Mouse (Mus musculus): ENCODE data around the gene 5730409E04Rik.

Gene 5730409E04Rik

DNA sequence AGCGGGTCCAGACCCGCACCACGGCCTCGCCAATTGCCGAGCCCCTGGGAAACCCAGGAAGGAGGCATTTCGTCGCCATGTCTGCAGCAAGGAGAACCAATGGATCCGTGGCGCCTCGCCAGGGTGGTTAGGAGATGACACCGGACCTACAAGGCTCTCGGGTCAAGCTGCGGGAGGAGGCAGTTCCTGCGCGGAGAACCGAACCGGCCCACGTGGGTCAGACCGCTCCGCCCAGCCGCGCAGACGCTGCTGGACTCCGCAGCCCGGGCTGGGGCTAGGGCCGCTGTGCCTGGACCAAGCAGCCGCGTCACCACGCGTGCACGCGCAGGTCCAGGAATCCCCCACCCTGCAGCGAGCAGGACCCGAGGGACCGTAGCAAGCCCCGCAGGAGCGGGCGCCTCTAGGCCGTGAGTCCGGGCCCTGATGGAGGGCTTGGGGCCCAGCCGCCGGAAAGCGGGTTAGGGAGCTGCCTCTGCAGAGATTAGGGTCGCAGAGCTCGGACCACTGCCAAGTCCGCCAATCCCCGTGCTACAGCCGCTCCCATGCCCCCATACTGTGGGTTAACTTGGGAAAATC is at the start of gene 5730409E04Rik:
TSS of gene 5730409E04Rik (plus strand) at position 213 of the 576 bp plus-strand sequence.
- DNase-seq (ENCODE audit: low spot score in 2 of 2): peak; percentile 72 to 87

DNA sequence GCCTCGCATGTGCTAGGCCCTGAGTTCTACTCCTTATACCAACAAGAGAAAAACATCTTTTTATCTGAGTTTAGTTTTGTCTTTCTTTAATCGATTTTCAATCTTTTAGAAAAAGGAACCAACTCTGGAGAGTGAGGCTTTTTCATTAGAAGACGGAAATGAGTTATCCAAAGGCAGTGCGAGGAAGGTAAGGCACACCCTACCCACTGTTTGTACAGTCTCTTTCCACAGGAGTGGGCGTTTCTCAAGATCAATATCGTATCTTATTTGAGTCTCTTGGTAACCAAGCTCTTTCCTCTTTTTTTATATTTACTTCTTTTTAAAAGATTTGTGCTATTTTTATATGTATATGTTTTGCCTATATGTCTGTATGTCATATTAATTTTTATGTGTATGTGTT is 45.8 kb upstream of the 5730409E04Rik start:
- DNase-seq (ENCODE audit: low spot score in 2 of 2): no peak

DNA sequence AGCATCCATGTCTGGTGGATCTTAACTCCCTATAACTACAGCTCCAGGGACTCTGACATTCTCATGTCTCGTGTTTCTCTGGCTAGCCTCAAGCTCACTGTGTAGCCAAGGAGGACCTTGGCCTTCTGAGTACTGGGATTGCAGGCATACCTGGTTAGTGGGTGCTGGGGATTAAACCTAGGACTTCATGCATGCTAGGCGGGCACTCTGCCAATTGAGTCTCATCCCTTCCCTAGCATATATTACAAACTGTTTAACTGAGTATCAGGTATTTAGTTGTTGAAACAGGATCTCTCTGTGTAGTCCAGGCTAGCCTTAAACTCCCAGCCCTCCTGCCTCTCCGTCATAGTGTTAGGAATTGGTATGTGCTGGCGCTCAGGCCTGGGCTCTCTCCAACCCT is 42.4 kb upstream of the 5730409E04Rik start:
- DNase-seq (ENCODE audit: low spot score in 2 of 2): no peak

DNA sequence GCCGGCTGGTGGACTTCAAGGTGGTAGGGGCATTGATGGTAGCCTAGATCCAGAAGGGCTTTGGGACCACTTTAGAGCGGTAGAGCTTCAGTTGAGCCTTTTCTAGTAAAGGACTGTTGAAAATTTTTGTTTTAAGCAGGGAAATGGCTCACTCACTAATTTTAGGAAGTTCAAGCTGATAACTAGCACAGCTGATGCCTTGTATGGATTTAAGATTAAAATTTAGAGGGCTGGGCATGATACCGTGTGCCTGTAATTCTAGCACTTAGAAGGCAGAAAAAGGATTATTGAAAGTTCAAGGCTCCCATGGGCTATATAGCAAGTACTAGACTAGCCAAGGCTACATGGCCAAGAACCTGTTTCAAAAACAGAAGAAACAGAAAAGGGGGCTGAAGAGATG is 39.8 kb upstream of the 5730409E04Rik start:
- no peak for DNase-seq (ENCODE audit: low spot score in 2 of 2)

DNA sequence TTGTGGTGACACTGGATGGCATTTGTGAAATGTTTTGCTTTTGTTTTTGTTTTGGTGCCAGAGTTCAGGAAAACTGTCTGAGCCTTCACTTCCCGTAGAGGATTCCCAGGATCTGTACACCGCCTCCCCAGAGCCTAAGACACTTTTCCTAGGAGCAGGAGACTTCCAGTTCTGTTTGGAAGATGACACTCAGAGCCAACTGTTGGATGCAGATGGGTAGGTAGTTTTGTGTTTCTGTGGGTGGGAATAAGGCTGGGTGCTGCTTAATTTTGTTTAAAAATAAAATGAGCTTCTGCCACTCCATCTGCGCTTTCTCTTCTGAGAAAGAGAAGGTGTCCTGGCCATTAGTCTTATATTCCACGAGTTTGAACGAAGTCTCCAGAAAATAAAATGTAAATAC is 33.3 kb upstream of the 5730409E04Rik start:
- DNase-seq (ENCODE audit: low spot score in 2 of 2): peak in 1 of 2 experiments; percentile 60

DNA sequence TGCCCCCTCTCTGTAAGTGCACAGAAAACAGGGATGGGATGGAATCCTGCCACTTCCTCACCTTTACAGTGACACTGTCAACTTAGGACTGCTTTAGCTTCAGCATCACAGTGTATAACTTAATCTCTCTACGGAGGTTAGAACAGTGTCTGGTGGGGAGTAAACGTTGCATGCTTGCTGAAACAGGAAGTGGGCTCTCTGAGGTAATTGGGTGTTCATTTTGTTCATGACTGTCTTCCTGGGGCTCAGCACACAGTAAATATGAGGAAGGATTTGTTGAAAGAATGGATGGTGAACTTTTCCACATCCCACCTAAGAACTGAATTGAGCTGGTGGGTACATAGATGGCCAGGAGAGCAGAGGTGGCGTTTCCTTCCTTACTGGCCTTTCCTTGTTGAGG is 31.7 kb upstream of the 5730409E04Rik start:
- no peak for DNase-seq (ENCODE audit: low spot score in 2 of 2)

DNA sequence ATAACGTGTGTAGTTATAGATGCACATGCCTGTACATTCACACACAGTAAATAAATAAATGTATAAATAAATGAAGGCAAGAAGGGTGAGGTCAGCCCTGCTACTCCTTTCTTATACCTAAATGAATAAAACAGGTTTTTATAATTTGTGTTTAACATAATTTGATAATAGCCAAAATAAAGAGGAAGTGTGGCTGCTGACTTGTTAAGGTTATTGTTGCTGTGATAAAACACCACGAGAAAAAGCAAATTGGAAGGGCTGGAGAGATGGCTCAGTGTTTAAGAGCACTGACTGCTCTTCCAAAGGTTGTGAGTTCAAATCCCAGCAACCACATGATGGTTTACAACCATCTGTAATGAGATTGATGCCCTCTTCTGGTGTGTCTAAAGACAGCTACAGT is 30.5 kb upstream of the 5730409E04Rik start:
- no peak for DNase-seq (ENCODE audit: low spot score in 2 of 2)

DNA sequence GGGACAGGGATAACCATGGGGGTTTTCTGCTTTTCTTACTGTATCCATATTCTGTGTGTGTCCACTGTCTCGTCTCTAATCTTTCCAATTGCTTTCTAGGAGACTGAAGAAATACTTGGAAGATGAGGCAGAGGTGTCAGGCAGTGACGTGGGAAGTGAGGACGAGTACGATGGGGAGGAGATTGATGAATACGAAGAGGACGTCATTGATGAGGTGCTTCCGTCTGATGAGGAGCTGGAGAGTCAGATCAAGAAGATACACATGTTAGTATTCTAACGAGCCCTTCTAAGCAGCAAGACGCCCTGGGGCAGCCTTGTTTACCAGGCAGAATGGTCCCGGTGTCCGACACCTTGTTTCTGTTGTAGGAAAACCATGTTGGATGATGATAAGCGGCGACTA is 23.9 kb upstream of the 5730409E04Rik start:
- no peak for DNase-seq (ENCODE audit: low spot score in 2 of 2)

DNA sequence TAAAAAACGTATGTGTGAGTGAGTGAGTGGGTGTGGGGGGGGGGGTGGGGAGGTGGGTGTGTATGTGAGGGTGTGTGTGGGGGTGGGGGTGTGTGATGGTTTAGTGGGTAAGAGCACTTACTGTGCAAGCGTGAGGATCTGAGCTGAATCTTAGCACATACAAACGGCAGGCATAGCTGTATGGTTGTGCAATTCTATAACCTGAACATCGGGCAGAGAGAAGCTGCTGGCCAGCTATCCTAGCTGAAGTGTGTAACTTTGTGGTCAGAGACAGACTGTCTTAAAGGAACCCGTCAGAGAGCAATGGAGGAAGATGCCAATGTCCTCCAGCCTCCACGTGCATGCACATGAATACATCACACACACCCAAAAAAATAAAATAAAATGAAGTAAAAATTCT is 17.6 kb upstream of the 5730409E04Rik start:
- no peak for DNase-seq (ENCODE audit: low spot score in 2 of 2)

DNA sequence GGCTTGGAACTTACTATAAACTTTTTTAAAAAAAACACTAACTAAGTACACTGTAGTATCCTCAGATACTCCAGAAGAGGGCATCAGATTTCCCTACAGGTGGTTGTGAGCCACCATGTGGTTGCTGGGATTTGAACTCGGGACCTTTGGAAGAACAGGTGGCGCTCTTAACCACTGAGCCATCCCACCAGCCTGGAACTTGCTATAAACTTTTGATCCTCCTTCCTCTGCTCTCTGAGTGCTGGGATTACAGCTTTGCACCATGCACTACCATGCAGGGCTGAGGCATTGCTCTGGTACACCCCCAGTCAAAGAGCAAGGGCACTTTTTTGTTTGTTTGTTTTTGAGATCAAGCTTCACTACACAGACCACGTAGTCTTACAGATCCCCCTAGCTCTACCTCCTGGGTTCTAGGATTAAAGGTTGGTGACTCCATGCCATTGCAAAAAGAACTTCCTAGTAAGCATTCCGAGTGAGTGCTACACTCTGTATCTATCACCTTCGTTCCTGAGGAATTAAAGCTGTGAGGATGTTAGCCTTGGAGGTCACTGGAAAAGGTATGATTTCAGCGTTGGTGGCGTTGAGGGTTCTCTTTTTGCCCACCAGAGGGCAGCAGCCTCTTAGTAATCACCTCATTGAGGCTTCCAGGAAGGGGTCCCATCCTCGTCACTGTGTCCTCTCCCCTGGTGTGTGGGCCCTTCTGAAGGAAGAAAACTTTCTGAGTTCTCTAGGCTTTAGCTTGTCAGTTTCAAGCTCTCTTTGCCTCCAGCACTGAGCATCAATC is 9.5 kb upstream of the 5730409E04Rik start:
- DNase-seq (ENCODE audit: low spot score in 2 of 2): peak in 1 of 2 experiments; percentile 51

DNA sequence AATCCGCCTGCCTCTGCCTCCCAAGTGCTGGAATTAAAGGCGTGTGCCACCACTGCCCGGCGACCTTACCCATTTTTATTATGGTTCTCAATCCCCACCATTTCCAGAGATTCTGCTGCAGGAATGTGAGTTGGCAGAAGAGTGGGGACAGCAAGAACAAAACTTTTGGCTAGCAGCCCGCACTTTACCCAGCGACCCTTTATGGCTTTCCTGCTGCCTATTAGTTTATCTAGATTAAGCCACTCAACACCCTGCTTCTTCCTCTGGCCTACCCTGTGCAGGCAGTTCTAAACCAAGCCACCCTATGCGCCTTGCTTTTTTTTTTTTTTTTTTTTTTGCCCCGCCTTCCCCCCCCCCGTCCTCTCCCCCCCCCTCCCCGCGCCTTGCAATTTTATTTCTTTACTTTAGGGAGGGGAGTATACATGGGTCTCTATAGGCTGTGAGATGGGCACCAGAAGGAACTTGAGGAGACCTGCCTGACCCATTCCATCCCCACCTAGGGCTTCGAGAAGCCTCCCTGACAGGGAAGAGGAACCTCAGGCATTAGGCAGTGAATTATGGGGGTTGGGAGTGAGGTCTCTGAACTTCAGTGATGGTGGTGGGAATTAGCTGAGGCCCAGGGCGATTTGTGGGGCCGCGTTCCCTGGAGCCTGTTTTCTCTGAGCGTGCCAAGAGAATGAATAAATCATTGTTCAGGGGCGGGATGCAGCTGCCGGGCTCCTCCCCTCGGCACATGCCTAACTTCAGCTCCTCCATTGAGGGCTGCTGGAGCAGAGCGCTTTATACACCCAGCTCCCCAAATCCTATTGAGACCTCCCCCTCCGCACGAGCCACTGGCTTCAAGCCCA is 7.8 kb upstream of the 5730409E04Rik start:
- peak in 1 of 2 experiments; percentile 20 for DNase-seq (ENCODE audit: low spot score in 2 of 2)

DNA sequence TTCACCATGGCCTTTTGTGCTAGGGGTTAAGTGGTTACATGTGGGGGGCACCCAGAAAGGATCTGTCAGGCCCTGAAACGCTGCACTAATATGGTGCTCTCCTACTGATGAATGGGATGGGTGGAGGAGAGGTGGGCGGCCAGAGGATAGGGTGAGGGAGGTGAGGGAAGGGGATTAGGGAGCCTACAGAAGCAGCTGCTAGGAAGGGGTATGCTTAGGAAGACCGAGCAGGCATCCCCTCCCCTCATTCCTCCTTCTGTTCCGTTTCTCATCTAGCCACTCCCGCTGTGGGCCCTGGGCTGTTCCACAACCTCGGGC is 7.2 kb upstream of the 5730409E04Rik start:
- no peak for DNase-seq (ENCODE audit: low spot score in 2 of 2)

DNA sequence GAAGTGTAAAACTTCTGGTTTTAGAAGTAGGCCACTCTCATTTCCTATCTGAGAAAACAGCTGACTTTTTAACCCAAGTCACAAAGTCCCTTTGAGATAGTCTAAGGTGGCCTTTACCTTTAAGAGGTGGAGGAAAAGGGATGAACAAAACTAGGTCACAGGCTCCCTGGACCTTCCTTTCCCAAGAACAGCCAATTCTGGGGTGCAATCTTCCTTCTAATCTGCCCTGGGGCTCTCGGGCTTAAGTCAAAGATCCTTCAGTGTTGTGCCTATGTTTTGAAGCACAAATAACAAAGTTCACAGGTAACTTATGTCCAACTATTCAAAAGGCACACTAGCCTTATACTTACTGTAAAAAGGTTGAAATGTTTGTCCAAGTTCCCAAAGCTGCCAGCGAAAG is 5.5 kb upstream of the 5730409E04Rik start:
- no peak for DNase-seq (ENCODE audit: low spot score in 2 of 2)

DNA sequence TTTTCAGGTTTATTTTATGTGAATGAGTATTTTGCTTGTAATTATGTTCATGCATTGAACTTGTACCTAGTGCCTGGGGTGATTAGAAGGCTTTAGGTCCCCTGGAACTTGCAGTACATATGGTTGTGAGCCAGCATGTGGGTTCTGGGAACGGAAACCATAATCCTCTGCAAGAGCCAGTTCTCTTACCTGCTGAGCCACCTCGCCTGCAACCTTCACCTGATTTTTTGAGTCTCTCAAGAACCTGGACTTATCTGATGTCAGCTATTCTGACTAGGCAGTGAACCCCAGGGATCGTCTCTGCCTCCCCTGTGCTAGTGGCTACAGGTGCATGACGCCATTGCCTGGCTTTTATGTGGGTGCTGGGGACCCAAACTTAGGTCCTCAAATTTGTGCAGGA is 3.9 kb upstream of the 5730409E04Rik start:
- DNase-seq (ENCODE audit: low spot score in 2 of 2): no peak

DNA sequence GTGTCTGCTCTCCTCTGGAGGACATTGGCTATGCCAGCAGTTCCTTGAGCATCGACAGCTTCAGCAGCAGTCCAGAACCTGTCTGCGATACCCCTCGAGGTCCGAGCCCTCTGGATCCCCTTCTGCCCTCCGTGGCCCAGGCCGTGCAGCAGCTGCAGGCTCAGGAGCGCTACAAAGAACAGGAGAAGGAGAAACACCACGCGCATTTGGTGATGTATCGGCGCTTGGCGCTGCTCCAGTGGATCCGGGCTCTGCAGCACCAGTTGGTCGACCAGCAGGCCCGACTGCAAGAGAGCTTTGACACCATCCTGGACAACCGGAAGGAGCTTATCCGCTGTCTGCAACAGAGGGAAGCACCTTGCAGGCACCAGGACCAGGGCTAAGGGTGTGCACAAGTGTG is 2.4 kb downstream of the 5730409E04Rik start:
- no peak for DNase-seq (ENCODE audit: low spot score in 2 of 2)

DNA sequence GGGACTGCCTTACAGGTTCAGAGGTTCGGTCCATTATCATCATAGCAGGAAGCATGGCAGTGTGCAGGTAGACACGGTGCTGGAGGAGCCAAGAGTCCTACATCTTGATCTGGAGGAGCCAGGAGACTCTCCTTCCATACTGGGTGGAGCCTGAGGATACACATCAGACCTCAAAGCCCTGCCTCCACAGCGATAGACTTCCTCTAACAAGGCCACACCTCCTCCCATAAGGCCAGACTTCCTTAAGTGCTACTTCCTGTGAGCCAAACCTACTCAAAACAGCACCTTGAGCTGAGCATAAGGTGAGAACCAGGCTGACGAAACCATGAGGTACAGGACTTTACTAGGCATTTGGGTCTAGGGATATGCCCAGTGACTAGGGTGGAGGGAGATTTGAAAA is 6.7 kb downstream of the 5730409E04Rik start:
- DNase-seq (ENCODE audit: low spot score in 2 of 2): no peak

DNA sequence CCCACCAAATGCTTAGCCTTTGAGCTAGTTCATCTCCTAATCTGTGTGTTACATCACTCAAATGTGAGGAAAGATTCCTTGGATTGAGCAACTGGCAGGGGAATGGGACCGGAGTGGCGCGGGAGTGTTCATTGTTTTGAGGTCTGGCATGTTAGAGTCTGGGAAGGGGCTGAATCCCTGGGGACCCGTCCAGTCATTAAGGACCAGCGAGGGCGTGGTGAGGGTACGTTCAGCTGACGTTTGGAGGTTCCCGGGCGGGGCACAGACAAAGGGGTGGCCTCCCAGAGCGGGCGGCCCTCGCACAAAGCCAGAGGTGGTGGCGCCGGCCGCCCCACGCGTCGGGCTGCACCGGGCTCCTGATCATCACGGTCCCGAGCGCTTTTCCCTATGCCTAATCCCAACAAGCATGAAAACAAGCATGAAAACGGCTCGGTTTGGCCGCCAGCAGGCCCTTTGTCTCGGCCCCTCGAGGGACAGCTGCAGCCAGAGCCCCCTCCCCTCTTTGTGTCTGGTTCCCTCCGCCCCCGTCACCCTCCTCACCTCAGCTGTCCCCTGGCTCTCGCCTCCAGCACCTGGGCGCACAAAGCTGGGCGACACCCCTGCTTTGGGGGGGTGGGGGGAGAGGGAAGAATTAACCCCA is 10.2 kb downstream of the 5730409E04Rik start:
- DNase-seq (ENCODE audit: low spot score in 2 of 2): no peak

DNA sequence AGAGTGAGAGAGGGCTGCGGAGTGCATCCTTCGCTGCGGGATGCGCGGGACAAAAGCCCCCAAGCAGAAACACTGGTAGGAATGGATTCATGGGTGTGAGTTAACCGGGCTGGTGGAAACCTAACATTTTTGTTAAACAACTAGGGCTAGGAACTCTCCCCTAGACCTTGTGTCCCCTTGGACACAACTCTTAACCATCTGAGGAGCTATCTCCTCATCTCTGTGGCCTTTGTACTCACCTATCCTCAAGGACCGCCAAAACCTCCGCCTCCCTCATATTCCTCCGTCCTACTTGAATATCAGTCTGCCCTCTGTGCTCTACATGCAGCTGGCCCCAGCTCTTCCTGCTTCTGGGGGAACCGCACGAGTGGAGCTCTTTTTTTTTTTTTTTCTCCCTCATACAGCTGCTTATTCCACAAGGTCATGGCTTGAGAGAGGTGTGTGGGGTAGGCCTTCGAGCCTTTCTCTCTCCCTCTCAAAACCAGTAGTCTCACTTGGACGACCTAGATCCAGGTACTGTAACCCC is 10.8 kb downstream of the 5730409E04Rik start:
- DNase-seq (ENCODE audit: low spot score in 2 of 2): no peak

DNA sequence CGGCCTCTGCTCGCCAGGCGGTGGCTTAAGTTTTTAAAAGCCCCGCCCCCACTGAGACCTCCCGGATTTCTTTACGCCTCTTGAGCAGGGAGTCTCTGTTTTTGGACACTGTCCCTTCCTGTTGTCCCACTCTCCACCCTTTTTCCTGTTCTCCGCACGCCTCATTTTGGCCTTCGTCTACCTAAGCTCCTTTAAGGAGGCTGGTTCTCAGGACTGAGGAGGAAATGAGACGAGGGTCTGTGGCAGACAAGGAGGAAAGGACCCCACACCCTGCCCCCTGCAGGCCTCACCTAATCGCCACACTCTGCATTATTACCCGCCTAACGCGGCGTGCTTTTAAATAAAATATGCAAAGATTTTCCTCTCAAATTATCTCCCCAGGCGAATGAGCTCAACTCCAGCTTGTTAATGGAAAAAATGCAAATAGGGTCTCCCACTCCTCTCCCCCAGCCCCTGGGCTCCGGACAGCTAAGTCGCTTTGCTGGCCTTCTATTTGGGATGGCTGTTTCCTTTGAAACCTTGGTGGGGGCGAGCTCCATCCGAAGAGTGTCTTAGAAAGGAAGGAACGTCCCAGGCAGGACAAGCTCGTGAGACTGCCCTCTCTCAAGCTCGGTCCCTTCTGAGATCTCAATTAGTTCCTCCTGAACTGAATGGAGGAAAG is 17.5 kb downstream of the 5730409E04Rik start:
- no peak for DNase-seq (ENCODE audit: low spot score in 2 of 2)

DNA sequence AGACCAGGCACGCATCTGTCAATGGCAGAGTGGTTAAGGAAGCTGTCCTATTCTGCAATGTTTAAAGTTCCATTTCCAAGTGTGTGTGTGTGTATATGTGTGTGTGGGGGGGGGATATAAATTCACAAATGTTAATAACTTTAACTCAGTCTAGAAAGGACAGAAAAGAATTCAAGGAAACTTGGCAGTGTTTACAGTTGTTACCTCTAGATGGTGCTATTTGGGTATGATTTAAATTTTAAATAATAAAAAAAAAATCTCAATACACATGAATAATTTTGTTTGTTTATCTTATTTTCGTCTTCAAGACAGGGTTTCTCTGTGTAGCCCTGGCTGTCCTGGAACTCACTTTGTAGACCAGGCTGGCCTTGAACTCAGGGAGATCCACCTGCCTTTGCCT is 22.3 kb downstream of the 5730409E04Rik start:
- DNase-seq (ENCODE audit: low spot score in 2 of 2): no peak

DNA sequence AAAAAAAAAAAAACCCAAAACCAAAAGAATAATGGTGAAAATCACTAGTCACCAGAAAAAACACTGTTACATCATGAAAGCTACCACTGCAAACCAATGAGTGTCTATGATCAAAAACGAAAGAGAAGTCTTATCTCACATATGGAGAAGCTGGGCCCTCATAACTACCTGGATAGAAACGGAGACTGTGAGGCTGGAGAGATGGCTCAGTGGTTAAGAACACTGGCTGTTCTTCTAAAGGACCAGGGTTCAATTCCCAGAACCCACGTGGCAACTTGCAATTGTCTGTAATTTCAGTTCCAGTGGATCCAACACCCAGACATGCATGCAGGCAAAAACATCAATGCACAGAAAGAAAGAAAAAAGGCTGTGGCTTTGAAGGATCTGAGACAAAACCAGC is 23.1 kb downstream of the 5730409E04Rik start:
- no peak for DNase-seq (ENCODE audit: low spot score in 2 of 2)

DNA sequence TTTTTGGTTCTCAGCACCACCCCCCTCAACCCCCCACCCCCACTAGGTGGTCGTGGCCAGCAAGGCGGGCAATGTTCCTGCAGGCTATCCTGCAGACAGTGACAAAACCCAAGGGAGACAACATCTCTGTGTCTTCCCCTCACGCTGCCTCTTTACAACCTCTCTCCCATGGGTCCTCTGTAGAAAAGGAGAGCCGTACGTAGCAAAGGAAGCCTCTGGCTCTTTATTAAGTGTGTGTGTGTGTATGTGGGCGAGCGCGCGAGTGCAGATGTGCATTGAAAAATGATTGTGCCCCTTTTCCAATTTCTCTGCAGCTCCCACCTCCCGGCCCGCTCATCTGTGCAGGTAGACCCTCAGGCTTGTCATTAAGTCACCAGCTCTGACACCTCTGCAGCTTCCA is 26.7 kb downstream of the 5730409E04Rik start:
- no peak for DNase-seq (ENCODE audit: low spot score in 2 of 2)
